Mouse (Mus musculus) spleen, postnatal 14 days (tissue): Measurements from ENCODE around the gene Cant1.
A peak's percentile ranks its signal among the peaks of the same experiment; 100 is the strongest.

Experiments
- DNase-seq, 2 experiments: peaks; one replicate each; pipeline ENCODE4 v3.0.0; 2021 to 2022; ENCODE audit warnings: low spot score in 2 of 2

Gene Cant1

GRCm38 (mm10) chr11:118418834-118419504 lies at the start of gene Cant1:
Cant1 (minus strand) TSS chr11:118419086.
- peak; percentile 93 to 94 for DNase-seq

- no peak for DNase-seq
Measured at GRCm38 (mm10) chr11:118467441-118468035, 48.7 kb upstream of the Cant1 start.

GRCm38 (mm10) chr11:118460280-118460679 lies 41.4 kb upstream of the Cant1 start:
- DNase-seq, result peak in 1 of 2 experiments; percentile 41

- DNase-seq, result no peak
Measured at GRCm38 (mm10) chr11:118459536-118459935, 40.6 kb upstream of the Cant1 start.

- no peak for DNase-seq
Measured at GRCm38 (mm10) chr11:118459051-118459450, 40.2 kb upstream of the Cant1 start.

GRCm38 (mm10) chr11:118456937-118457336 lies 38.1 kb upstream of the Cant1 start:
- no peak for DNase-seq

- DNase-seq, result no peak
Measured at GRCm38 (mm10) chr11:118455788-118456187, 36.9 kb upstream of the Cant1 start.

- no peak for DNase-seq
Measured at GRCm38 (mm10) chr11:118453886-118454671, 35.2 kb upstream of the Cant1 start.

GRCm38 (mm10) chr11:118452955-118453354 lies 34.1 kb upstream of the Cant1 start:
- DNase-seq, result no peak

GRCm38 (mm10) chr11:118451211-118451610 lies 32.3 kb upstream of the Cant1 start:
- DNase-seq, result no peak

GRCm38 (mm10) chr11:118448385-118448784 lies 29.5 kb upstream of the Cant1 start:
- no peak for DNase-seq

GRCm38 (mm10) chr11:118447346-118447745 lies 28.5 kb upstream of the Cant1 start:
- DNase-seq, result no peak

GRCm38 (mm10) chr11:118445843-118446242 lies 27.0 kb upstream of the Cant1 start:
- DNase-seq, result peak; percentile 35 to 53

- peak in 1 of 2 experiments; percentile 58 for DNase-seq
Measured at GRCm38 (mm10) chr11:118443201-118443970, 24.5 kb upstream of the Cant1 start.

- no peak for DNase-seq
Measured at GRCm38 (mm10) chr11:118442691-118443090, 23.8 kb upstream of the Cant1 start.

- no peak for DNase-seq
Measured at GRCm38 (mm10) chr11:118438665-118439414, 20.0 kb upstream of the Cant1 start.

GRCm38 (mm10) chr11:118436471-118436935 lies 17.6 kb upstream of the Cant1 start:
- no peak for DNase-seq

GRCm38 (mm10) chr11:118434093-118434492 lies 15.2 kb upstream of the Cant1 start:
- DNase-seq, result no peak

- no peak for DNase-seq
Measured at GRCm38 (mm10) chr11:118433398-118433868, 14.5 kb upstream of the Cant1 start.

GRCm38 (mm10) chr11:118431100-118431948 lies 12.4 kb upstream of the Cant1 start:
- no peak for DNase-seq
